Mouse (Mus musculus): ENCODE results near the gene Ndufv2. TPM values are rescaled to one million over a fixed set of nuclear protein-coding genes. Genes with fewer than 3 reads are reported as not detected.

Gene Ndufv2
- polyA plus RNA-seq, 1 experiment = 134 TPM

- H3K4me3 ChIP-seq (ENCODE audit: insufficient read depth, poor library complexity, severe bottlenecking) = peak within 1 kb of the TSS; percentile 59
- H3K79me2 ChIP-seq (ENCODE audit: control insufficient read depth, insufficient read depth) = peaks cover 44% of the 10 kb centered on the region
- peaks cover 33% of the 10 kb centered on the region for H3K36me3 ChIP-seq (ENCODE audit: control insufficient read depth, insufficient read depth)
- no peaks in the 10 kb centered on the region for H3K27me3 ChIP-seq (ENCODE audit: control insufficient read depth, insufficient read depth, insufficient read length)
- H3ac ChIP-seq (ENCODE audit: control insufficient read depth, insufficient read length, low read depth) = peak within 1 kb of the TSS; percentile 93
- TF ChIP-seq MYOD1 (IDR thresholded peaks at IDR 0.05; ENCODE audit: control insufficient read depth, insufficient read length, low read depth) = no peak
- peak; percentile 87 for TF ChIP-seq USF1 (IDR thresholded peaks at IDR 0.05; ENCODE audit: low read depth)
- TF ChIP-seq FOSL1 (IDR thresholded peaks at IDR 0.05; ENCODE audit: insufficient read depth, low read length, poor library complexity, severe bottlenecking) = no peak
- TF ChIP-seq CTCF (IDR thresholded peaks at IDR 0.05; ENCODE audit: control insufficient read depth, insufficient read depth, insufficient read length) = no peak
- H3K79me3 ChIP-seq (ENCODE audit: low read depth) = peaks cover 27% of the 10 kb centered on the region
These were observed 21.9 kb upstream of the Ndufv2 start, which contains the start of gene Ddx11 for GRCm38 (mm10) chr17:66123066-66123815. TSS of gene Ddx11 (plus strand) at chr17:66123520.

- Histone ChIP-seq H3K4me3 (ENCODE audit: insufficient read depth, poor library complexity, severe bottlenecking) (no peak overlapping the region), H3K79me2 (ENCODE audit: control insufficient read depth, insufficient read depth) (peaks cover 19% of the 10 kb centered on the region), H3K27me3 (ENCODE audit: control insufficient read depth, insufficient read depth, insufficient read length) (no peaks in the 10 kb centered on the region), H3K36me3 (ENCODE audit: control insufficient read depth, insufficient read depth) (peaks cover 29% of the 10 kb centered on the region), H3ac (ENCODE audit: control insufficient read depth, insufficient read length, low read depth) (no peak overlapping the region), H3K79me3 (ENCODE audit: low read depth) (peaks cover 16% of the 10 kb centered on the region)
- TF ChIP-seq MAX (IDR thresholded peaks at IDR 0.05) (no peak), FOSL1 (IDR thresholded peaks at IDR 0.05; ENCODE audit: insufficient read depth, low read length, poor library complexity, severe bottlenecking) (no peak), MYOG (IDR thresholded peaks at IDR 0.05; ENCODE audit: control insufficient read depth, extremely low read depth, insufficient read length) (no peak), USF1 (IDR thresholded peaks at IDR 0.05; ENCODE audit: low read depth) (no peak), CTCF (IDR thresholded peaks at IDR 0.05; ENCODE audit: control insufficient read depth, insufficient read depth, insufficient read length) (no peak), CEBPB (IDR thresholded peaks at IDR 0.05; ENCODE audit: low read depth) (no peak), MYOD1 (IDR thresholded peaks at IDR 0.05; ENCODE audit: control insufficient read depth, insufficient read length, low read depth) (no peak)
These were observed 19.3 kb upstream of the Ndufv2 start for GRCm38 (mm10) chr17:66120701-66121100.

- H3K27me3 ChIP-seq (ENCODE audit: control insufficient read depth, insufficient read depth, insufficient read length) = no peaks in the 10 kb centered on the region
- no peak overlapping the region for H3ac ChIP-seq (ENCODE audit: control insufficient read depth, insufficient read length, low read depth)
- peaks cover 39% of the 10 kb centered on the region for H3K36me3 ChIP-seq (ENCODE audit: control insufficient read depth, insufficient read depth)
- H3K79me2 ChIP-seq (ENCODE audit: control insufficient read depth, insufficient read depth) = peaks cover 2% of the 10 kb centered on the region
- no peak overlapping the region for H3K4me3 ChIP-seq (ENCODE audit: insufficient read depth, poor library complexity, severe bottlenecking)
- no peaks in the 10 kb centered on the region for H3K79me3 ChIP-seq (ENCODE audit: low read depth)
- TF ChIP-seq MYOD1 (IDR thresholded peaks at IDR 0.05; ENCODE audit: control insufficient read depth, insufficient read length, low read depth) (no peak), FOSL1 (IDR thresholded peaks at IDR 0.05; ENCODE audit: insufficient read depth, low read length, poor library complexity, severe bottlenecking) (no peak), USF1 (IDR thresholded peaks at IDR 0.05; ENCODE audit: low read depth) (no peak), CTCF (IDR thresholded peaks at IDR 0.05; ENCODE audit: control insufficient read depth, insufficient read depth, insufficient read length) (no peak), MYOG (IDR thresholded peaks at IDR 0.05; ENCODE audit: control insufficient read depth, extremely low read depth, insufficient read length) (no peak), MAX (IDR thresholded peaks at IDR 0.05) (no peak), CEBPB (IDR thresholded peaks at IDR 0.05; ENCODE audit: low read depth) (no peak)
These were observed 17.6 kb upstream of the Ndufv2 start for GRCm38 (mm10) chr17:66118991-66119390.

DNA sequence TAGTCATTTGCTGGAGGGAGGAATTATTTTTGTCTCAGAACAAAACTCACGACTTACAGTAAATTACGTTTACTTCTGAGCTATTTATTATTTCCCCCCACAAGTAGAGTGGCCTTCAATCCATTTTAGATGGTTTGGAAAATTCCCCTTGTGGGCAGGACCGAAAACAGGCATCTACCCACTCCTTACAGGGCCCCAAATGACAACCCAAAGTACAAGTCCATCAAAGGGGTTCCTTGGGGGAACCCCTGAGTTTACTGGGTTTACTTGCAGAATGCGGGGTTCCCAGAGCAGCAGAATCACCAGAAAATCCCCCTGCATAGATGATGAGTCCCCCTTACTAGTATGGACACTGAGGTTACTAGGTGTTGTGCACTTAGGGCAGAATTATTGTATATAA lies 10.8 kb upstream of the Ndufv2 start:
- TF ChIP-seq MYOG (IDR thresholded peaks at IDR 0.05; ENCODE audit: control insufficient read depth, extremely low read depth, insufficient read length) (no peak), MYOD1 (IDR thresholded peaks at IDR 0.05; ENCODE audit: control insufficient read depth, insufficient read length, low read depth) (no peak), FOSL1 (IDR thresholded peaks at IDR 0.05; ENCODE audit: insufficient read depth, low read length, poor library complexity, severe bottlenecking) (no peak), MAX (IDR thresholded peaks at IDR 0.05) (no peak), CEBPB (IDR thresholded peaks at IDR 0.05; ENCODE audit: low read depth) (no peak)
- H3K79me3 ChIP-seq (ENCODE audit: low read depth) = peaks cover 7% of the 10 kb centered on the region
- H3ac ChIP-seq (ENCODE audit: control insufficient read depth, insufficient read length, low read depth) = peak overlapping the region; percentile 94
- peaks cover 12% of the 10 kb centered on the region for H3K79me2 ChIP-seq (ENCODE audit: control insufficient read depth, insufficient read depth)
- H3K36me3 ChIP-seq (ENCODE audit: control insufficient read depth, insufficient read depth) = peaks cover 20% of the 10 kb centered on the region
- peak overlapping the region; percentile 72 for H3K4me3 ChIP-seq (ENCODE audit: insufficient read depth, poor library complexity, severe bottlenecking)
- H3K27me3 ChIP-seq (ENCODE audit: control insufficient read depth, insufficient read depth, insufficient read length) = no peaks in the 10 kb centered on the region

GRCm38 (mm10) chr17:66111402-66111959 lies 10.1 kb upstream of the Ndufv2 start, which contains the start of gene Washc1:
TSS of gene Washc1 (plus strand) at chr17:66111545.
- TF ChIP-seq CEBPB (IDR thresholded peaks at IDR 0.05; ENCODE audit: low read depth) (no peak), USF1 (IDR thresholded peaks at IDR 0.05; ENCODE audit: low read depth) (peak; percentile 73)
- peaks cover 7% of the 10 kb centered on the region for H3K79me3 ChIP-seq (ENCODE audit: low read depth)

DNA sequence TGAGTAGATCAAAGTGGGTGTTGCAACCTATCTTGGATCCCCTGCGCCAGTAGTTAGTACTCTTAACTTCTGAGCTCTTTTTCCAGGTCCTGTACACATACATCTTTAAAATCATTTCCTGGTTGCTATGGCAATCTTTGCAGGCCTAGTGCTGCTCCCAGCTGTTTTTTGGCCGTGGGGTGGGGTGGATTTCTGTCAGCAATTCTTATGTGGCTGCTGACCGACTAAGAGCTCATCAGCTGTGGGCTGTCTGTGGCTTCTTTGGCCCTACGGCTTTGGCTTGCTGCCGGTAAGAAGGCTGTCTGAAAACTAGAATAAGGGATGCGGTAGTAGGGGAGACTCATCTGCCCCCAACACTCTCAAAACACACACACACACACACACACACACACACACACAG lies 9.4 kb upstream of the Ndufv2 start:
- H3K4me3 ChIP-seq (ENCODE audit: insufficient read depth, poor library complexity, severe bottlenecking) = peak overlapping the region; percentile 72
- H3ac ChIP-seq (ENCODE audit: control insufficient read depth, insufficient read length, low read depth) = no peak overlapping the region
- peaks cover 12% of the 10 kb centered on the region for H3K79me2 ChIP-seq (ENCODE audit: control insufficient read depth, insufficient read depth)
- TF ChIP-seq CEBPB (IDR thresholded peaks at IDR 0.05; ENCODE audit: low read depth) (no peak), FOSL1 (IDR thresholded peaks at IDR 0.05; ENCODE audit: insufficient read depth, low read length, poor library complexity, severe bottlenecking) (no peak), USF1 (IDR thresholded peaks at IDR 0.05; ENCODE audit: low read depth) (no peak), MYOG (IDR thresholded peaks at IDR 0.05; ENCODE audit: control insufficient read depth, extremely low read depth, insufficient read length) (no peak), CTCF (IDR thresholded peaks at IDR 0.05; ENCODE audit: control insufficient read depth, insufficient read depth, insufficient read length) (no peak), MYOD1 (IDR thresholded peaks at IDR 0.05; ENCODE audit: control insufficient read depth, insufficient read length, low read depth) (no peak), MAX (IDR thresholded peaks at IDR 0.05) (no peak)
- no peaks in the 10 kb centered on the region for H3K27me3 ChIP-seq (ENCODE audit: control insufficient read depth, insufficient read depth, insufficient read length)
- H3K79me3 ChIP-seq (ENCODE audit: low read depth) = peaks cover 7% of the 10 kb centered on the region
- H3K36me3 ChIP-seq (ENCODE audit: control insufficient read depth, insufficient read depth) = peaks cover 10% of the 10 kb centered on the region

More at GRCm38 (mm10) chr17:66111402-66111959, 10.1 kb upstream of the Ndufv2 start, which contains the start of gene Washc1:
- H3K4me3 ChIP-seq (ENCODE audit: insufficient read depth, poor library complexity, severe bottlenecking) = peak within 1 kb of the TSS; percentile 72
- H3K79me2 ChIP-seq (ENCODE audit: control insufficient read depth, insufficient read depth) = peaks cover 12% of the 10 kb centered on the region
- H3K27me3 ChIP-seq (ENCODE audit: control insufficient read depth, insufficient read depth, insufficient read length) = no peaks in the 10 kb centered on the region
- H3K36me3 ChIP-seq (ENCODE audit: control insufficient read depth, insufficient read depth) = peaks cover 18% of the 10 kb centered on the region
- peak within 1 kb of the TSS; percentile 94 for H3ac ChIP-seq (ENCODE audit: control insufficient read depth, insufficient read length, low read depth)
